Mouse (Mus musculus) midbrain, embryonic 13.5 days (tissue): ENCODE data around the gene Fhl3. TPM values are rescaled to one million over a fixed set of nuclear protein-coding genes. Genes with fewer than 3 reads are reported as not detected.
A peak's percentile ranks its signal among the peaks of the same experiment; 100 is the strongest.
"Not testable (repeated sequence)": the region's sequence is repeated elsewhere in the genome, so short reads cannot be mapped to it uniquely, and the experiment has no call there.

Experiments used
- ATAC-seq: fragments of 200-750 bp; cut with Nextera tagmentation; 2 replicates; pipeline ENCODE4 v1.8.0; 2017; ENCODE audit warnings: mild to moderate bottlenecking, moderate TSS enrichment, moderate library complexity
- H3K27ac ChIP-seq: fragments of 300-500 bp; sonication (generic); 2 replicates; pipeline ENCODE4 v1.5.1; 2015; ENCODE audit warnings: inconsistent platforms, mild to moderate bottlenecking, moderate library complexity
- H3K27me3 ChIP-seq: fragments of 300-500 bp; sonication (generic); 2 replicates; pipeline ENCODE4 v1.6.1; 2015; ENCODE audit warnings: mild to moderate bottlenecking, inconsistent platforms
- H3K36me3 ChIP-seq: fragments of 300-500 bp; sonication (generic); 2 replicates; pipeline ENCODE4 v1.6.1; 2015; ENCODE audit warnings: mild to moderate bottlenecking, inconsistent platforms
- H3K4me1 ChIP-seq: fragments of 300-500 bp; sonication (generic); replicated peaks from 2 replicates; pipeline ENCODE4 v1.6.1; 2015; ENCODE audit warnings: inconsistent platforms
- H3K4me2 ChIP-seq: fragments of 300-500 bp; sonication (generic); replicated peaks from 2 replicates; pipeline ENCODE4 v1.6.1; 2015; ENCODE audit warnings: moderate library complexity, mild to moderate bottlenecking, inconsistent platforms
- H3K4me3 ChIP-seq: fragments of 300-500 bp; sonication (generic); replicated peaks from 2 replicates; pipeline ENCODE4 v1.5.1; 2015; ENCODE audit warnings: mild to moderate bottlenecking, inconsistent platforms
- H3K9ac ChIP-seq: fragments of 300-500 bp; sonication (generic); replicated peaks from 2 replicates; pipeline ENCODE4 v1.6.1; 2015; ENCODE audit warnings: mild to moderate bottlenecking, inconsistent platforms
- H3K9me3 ChIP-seq: fragments of 300-500 bp; sonication (generic); 2 replicates; pipeline ENCODE4 v1.6.1; 2016; ENCODE audit warnings: mild to moderate bottlenecking, inconsistent platforms
- WGBS: fragments of 180-500 bp; shearing (Covaris S2); methylation state at CpG from one replicate; pipeline ENCODE4 v1.1.7; 2015; 5-methylcytosine and 5-hydroxymethylcytosine counted together
- polyA plus RNA-seq: library from polyadenylated mRNA; unstranded; fragments of >200 nt; fragmentation: Nextera tagmentation; extraction: Ambion mirVana; gene quantifications from 2 replicates; pipeline ENCODE4 v1.2.1, GENCODE M21; 2015

Gene Fhl3
- polyA plus RNA-seq, 1 experiment from 2014 or later = 2.8 TPM

DNA sequence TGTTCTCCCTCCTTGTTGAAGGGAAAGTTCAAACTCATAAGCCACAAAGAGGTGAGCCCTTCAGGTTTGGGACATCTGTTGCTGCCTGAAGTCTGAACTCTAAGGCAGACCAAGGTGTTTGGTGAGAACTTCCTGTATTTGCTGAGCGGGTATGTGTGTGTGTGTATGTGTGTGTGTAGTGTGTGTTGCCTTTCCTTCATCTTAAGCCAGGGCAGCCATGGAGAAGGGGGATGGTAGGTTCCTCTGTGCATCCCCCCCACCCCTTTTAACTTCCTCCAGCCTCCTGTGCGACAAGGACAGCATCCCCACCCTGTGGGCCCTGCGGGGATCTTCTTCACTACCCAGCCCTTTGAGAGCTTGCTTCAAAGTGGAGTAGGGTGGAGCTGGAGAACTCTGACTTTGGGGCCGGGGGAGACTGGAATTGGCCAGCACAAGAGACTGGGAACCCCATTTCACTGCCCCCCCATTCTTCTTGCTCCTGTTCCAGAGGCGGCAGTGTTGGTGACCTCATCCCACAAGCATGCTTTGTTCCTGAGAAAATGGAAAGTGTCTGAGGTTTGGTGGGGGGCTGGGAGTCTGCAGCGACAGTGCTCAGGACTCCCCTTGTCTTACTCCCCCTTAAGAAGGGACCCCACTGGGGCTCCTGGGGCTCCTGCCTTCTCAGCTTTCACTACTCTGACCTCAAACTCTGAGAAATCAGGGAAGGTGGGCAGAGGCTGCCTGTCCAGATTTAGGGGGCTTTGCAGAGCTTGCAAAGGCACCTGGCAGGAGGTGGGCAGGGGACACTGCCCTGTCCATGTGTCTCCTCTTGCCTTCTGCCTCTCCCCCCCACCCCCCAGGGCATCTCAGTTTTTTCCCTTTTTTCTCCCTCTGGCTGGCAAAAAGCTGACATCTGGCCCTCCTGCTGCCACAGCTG is 3.6 kb downstream of the Fhl3 start:
- peaks cover 15% of the 10 kb centered on the region for H3K27me3 ChIP-seq
- no peak overlapping the region for H3K4me3 ChIP-seq
- no peaks in the 10 kb centered on the region for H3K36me3 ChIP-seq
- peaks cover 52% of the 10 kb centered on the region for H3K4me1 ChIP-seq
- H3K27ac ChIP-seq = no peak overlapping the region; the same call in 1 of the 2 replicates
- no peak for ATAC-seq
- H3K4me2 ChIP-seq = no peak overlapping the region; the same call in 1 of the 2 replicates
- 5% methylated on average over 6 of the region's 6 CpGs for WGBS
- H3K9me3 ChIP-seq = no peaks in the 10 kb centered on the region
- H3K9ac ChIP-seq = peak overlapping the region; percentile 7; the same call in 1 of the 2 replicates

DNA sequence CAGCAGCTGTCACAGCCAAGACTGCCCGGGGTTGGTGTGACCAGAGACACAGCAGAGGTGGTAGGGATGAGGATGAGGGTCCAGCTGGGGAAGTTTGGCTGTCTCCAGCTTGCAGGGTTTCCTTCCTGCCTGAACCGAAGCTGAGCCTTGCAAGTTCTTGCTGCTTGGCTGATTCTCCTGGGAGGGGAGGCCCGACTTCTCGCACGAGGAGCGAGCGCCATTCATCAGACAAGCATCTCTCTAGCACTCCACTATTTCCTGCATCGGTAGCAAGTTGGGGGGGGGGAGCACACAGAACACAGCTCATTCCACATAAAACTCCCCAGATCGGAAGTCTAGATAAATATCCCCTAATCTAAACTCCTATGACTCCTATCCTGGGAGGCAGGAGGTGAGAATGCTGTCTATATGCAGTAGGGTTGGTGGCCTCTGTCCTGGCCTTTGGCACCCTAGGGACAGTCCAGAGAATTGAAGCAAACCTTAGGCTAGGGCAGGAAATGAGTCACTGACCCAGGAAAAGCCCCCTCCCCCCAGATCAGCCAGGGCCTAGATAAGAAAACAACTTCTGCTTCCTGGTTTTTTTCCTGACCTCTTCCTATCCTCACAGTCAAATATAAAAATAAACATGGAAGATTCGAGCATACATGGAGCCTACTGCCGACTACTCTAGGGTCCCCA is 4.4 kb downstream of the Fhl3 start:
- no peak overlapping the region for H3K4me3 ChIP-seq
- H3K4me1 ChIP-seq = peaks cover 53% of the 10 kb centered on the region
- H3K36me3 ChIP-seq = no peaks in the 10 kb centered on the region
- H3K4me2 ChIP-seq = no peak overlapping the region; the same call in 1 of the 2 replicates
- no peaks in the 10 kb centered on the region for H3K9me3 ChIP-seq
- H3K9ac ChIP-seq = peak overlapping the region; percentile 7; the same call in 1 of the 2 replicates
- ATAC-seq = no peak
- no peak overlapping the region; the same call in 1 of the 2 replicates for H3K27ac ChIP-seq
- 22% methylated on average over 11 of the region's 11 CpGs for WGBS
- H3K27me3 ChIP-seq = peaks cover 23% of the 10 kb centered on the region

DNA sequence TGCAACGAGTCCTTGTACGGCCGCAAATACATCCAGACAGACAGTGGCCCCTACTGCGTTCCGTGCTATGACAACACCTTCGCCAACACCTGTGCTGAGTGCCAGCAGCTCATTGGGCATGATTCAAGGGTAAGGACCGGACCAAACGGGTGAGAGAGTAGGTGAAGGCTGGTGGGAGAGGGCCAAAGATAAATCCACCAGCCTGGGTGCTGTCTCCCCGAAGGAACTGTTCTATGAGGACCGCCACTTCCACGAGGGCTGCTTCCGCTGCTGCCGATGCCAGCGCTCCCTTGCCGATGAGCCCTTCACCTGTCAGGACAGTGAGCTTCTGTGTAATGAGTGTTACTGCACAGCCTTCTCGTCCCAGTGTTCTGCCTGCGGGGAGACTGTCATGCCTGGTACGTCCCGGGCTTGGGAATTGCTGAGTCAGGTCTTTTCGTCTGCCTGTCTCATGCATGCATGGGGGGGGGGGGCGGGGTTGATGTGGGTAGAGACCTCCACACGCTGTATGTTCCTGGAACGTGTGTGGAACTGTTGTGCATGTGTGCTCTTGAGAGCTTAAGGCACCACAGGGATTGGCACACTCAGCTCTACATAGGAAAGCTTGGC is 5.3 kb downstream of the Fhl3 start:
- Histone ChIP-seq H3K9me3 (no peaks in the 10 kb centered on the region), H3K4me3 (no peak overlapping the region), H3K27me3 (peaks cover 31% of the 10 kb centered on the region), H3K9ac (no peak overlapping the region), H3K27ac (no peak overlapping the region; the same call in 1 of the 2 replicates), H3K4me1 (peaks cover 51% of the 10 kb centered on the region), H3K4me2 (no peak overlapping the region), H3K36me3 (no peaks in the 10 kb centered on the region)
- WGBS = 91% methylated on average over 23 of the region's 23 CpGs
- ATAC-seq = no peak

GRCm38 (mm10) chr4:124707381-124708199 is 7.1 kb downstream of the Fhl3 start:
- ATAC-seq, H3K9me3 ChIP-seq, H3K4me2 ChIP-seq, H3K9ac ChIP-seq, H3K27ac ChIP-seq, H3K36me3 ChIP-seq, H3K4me3 ChIP-seq: not testable (repeated sequence)
- peaks cover 41% of the 10 kb centered on the region for H3K4me1 ChIP-seq
- H3K27me3 ChIP-seq = peaks cover 32% of the 10 kb centered on the region
- 87% methylated on average over 25 of the region's 25 CpGs for WGBS

GRCm38 (mm10) chr4:124708200-124708517 is 7.7 kb downstream of the Fhl3 start:
- WGBS = 6% methylated on average over 1 of the region's 1 CpGs
- not testable (repeated sequence) for H3K27ac ChIP-seq, H3K4me3 ChIP-seq, ATAC-seq, H3K9ac ChIP-seq, H3K36me3 ChIP-seq, H3K9me3 ChIP-seq
- Histone ChIP-seq H3K27me3 (peaks cover 32% of the 10 kb centered on the region), H3K4me2 (peak overlapping the region; percentile 57), H3K4me1 (peaks cover 41% of the 10 kb centered on the region)

GRCm38 (mm10) chr4:124708518-124709477 is 8.3 kb downstream of the Fhl3 start:
- Histone ChIP-seq H3K9ac (peak overlapping the region; percentile 52), H3K4me2 (peak overlapping the region; percentile 57), H3K27me3 (peaks cover 32% of the 10 kb centered on the region), H3K9me3 (no peaks in the 10 kb centered on the region), H3K27ac (no peak overlapping the region; the same call in 1 of the 2 replicates), H3K4me3 (peak overlapping the region; percentile 28), H3K36me3 (no peaks in the 10 kb centered on the region), H3K4me1 (peaks cover 35% of the 10 kb centered on the region)
- 2% methylated on average over 41 of the region's 41 CpGs for WGBS
- ATAC-seq = peak; percentile 53

- H3K36me3 ChIP-seq = no peaks in the 10 kb centered on the region
- peaks cover 32% of the 10 kb centered on the region for H3K27me3 ChIP-seq
- H3K9me3 ChIP-seq = no peaks in the 10 kb centered on the region
- H3K4me1 ChIP-seq = peaks cover 27% of the 10 kb centered on the region
- no peak for ATAC-seq
- WGBS = 3% methylated on average over 18 of the region's 18 CpGs
- no peak overlapping the region for H3K27ac ChIP-seq
- H3K4me3 ChIP-seq = peak overlapping the region; percentile 15
- no peak overlapping the region for H3K9ac ChIP-seq
- H3K4me2 ChIP-seq = peak overlapping the region; percentile 46
Observed at GRCm38 (mm10) chr4:124709961-124710446, 9.5 kb downstream of the Fhl3 start.

- no peak overlapping the region for H3K9ac ChIP-seq
- no peak overlapping the region for H3K4me3 ChIP-seq
- H3K27ac ChIP-seq = no peak overlapping the region
- WGBS = 11% methylated on average over 5 of the region's 5 CpGs
- peaks cover 32% of the 10 kb centered on the region for H3K27me3 ChIP-seq
- H3K36me3 ChIP-seq = peaks cover 3% of the 10 kb centered on the region
- no peak for ATAC-seq
- no peak overlapping the region for H3K4me2 ChIP-seq
- H3K9me3 ChIP-seq = no peaks in the 10 kb centered on the region
- peaks cover 32% of the 10 kb centered on the region for H3K4me1 ChIP-seq
Observed at GRCm38 (mm10) chr4:124710776-124711291, 10.3 kb downstream of the Fhl3 start.

GRCm38 (mm10) chr4:124712618-124713017 is 12.1 kb downstream of the Fhl3 start:
- ATAC-seq = no peak
- Histone ChIP-seq H3K27me3 (peaks cover 26% of the 10 kb centered on the region), H3K36me3 (peaks cover 10% of the 10 kb centered on the region), H3K27ac (no peak overlapping the region), H3K4me1 (peaks cover 37% of the 10 kb centered on the region), H3K4me2 (no peak overlapping the region), H3K9me3 (no peaks in the 10 kb centered on the region), H3K9ac (no peak overlapping the region), H3K4me3 (no peak overlapping the region)
- WGBS = 84% methylated on average over 6 of the region's 6 CpGs

DNA sequence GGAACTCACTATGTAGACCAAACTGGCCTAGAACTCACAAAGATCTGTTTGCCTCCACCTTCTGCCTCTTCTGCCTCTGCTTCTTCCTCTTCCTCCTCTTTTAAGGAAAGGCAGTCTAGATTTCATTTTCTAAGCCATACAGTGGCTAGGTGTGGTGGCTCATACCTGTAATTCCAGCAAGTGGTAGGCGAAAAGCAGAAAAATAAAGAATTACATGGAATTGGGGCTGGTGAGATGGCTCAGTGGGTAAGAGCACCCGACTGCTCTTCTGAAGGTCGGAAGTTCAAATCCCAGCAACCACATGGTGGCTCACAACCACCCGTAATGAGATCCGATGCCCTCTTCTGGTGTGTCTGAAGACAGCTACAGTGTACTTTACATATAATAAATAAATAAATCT is 13.3 kb downstream of the Fhl3 start:
- peaks cover 19% of the 10 kb centered on the region for H3K27me3 ChIP-seq
- 75% methylated on average over 5 of the region's 5 CpGs for WGBS
- H3K4me3 ChIP-seq, H3K9ac ChIP-seq, ATAC-seq, H3K27ac ChIP-seq, H3K9me3 ChIP-seq, H3K4me2 ChIP-seq: not testable (repeated sequence)
- peaks cover 23% of the 10 kb centered on the region for H3K36me3 ChIP-seq
- peaks cover 32% of the 10 kb centered on the region for H3K4me1 ChIP-seq
